Mouse (Mus musculus) mouse trophoblast stem cell (cell line): ENCODE measurements around the gene Krtap16-3.

Experiments used
- in situ Hi-C, 2 experiments: fragments of 300-500 bp; cut with MseI, MboI; formaldehyde crosslinking; loops; 2 replicates in 1 of 2; 3 replicates in 1 of 2; pipeline ENCODE4 v1.15.1; 2025

The Krtap16-3 gene

GRCm38 (mm10) chr16:88962773-88963172, at the start of gene Krtap16-3:
Krtap16-3 (minus strand) TSS chr16:88962873.
- in situ Hi-C loops: no loop called here

- in situ Hi-C loops: no loop called here
Measured at GRCm38 (mm10) chr16:89010659-89011058, 48.0 kb upstream of the Krtap16-3 start, which contains the start of gene Krtap22-2. Krtap22-2 (minus strand) TSS chr16:89010759.

- in situ Hi-C loops: no loop called here
Measured at GRCm38 (mm10) chr16:88941106-88941505, 21.6 kb downstream of the Krtap16-3 start.

- in situ Hi-C loops: no loop called here
Measured at GRCm38 (mm10) chr16:88938252-88938651, 24.4 kb downstream of the Krtap16-3 start.

- in situ Hi-C loops: no loop called here
Measured at GRCm38 (mm10) chr16:88932165-88932564, 30.5 kb downstream of the Krtap16-3 start, which contains the start of gene Krtap19-9b. Krtap19-9b (minus strand) TSS chr16:88932265.
